Mouse (Mus musculus) thymus, adult 2 months (tissue): ENCODE measurements at regions not wholly inside any gene's neighbourhood (a gene's known extent, or its start where the extent isn't known, plus 50 kb on each side); places are given as distances from the start of the nearest gene placed in this dataset.
"Not testable (repeated sequence)": the region's sequence is repeated elsewhere in the genome, so short reads cannot be mapped to it uniquely, and the experiment has no call there.

ENCODE experiments used
- CTCF ChIP-seq: fragments of 200-500 bp; IDR thresholded peaks from 2 replicates; pipeline ENCODE4 v1.5.1; 2012; ENCODE audit warnings: mild to moderate bottlenecking, control low read depth, low read length, moderate library complexity, borderline replicate concordance; ENCODE audit not compliant: control insufficient read depth, poor library complexity, insufficient read depth; ENCODE audit errors: extremely low read depth
- POLR2A ChIP-seq: fragments of 200-500 bp; IDR thresholded peaks from 2 replicates; pipeline ENCODE4 v1.6.1; 2012; ENCODE audit warnings: mild to moderate bottlenecking, low read length, control low read depth, moderate library complexity; ENCODE audit not compliant: control insufficient read depth, poor library complexity, insufficient read depth; ENCODE audit errors: extremely low read depth

- not testable (repeated sequence) for TF ChIP-seq POLR2A, CTCF
Observed at GRCm38 (mm10) chr5:109851225-109851624, 72.0 kb upstream of the Gm15446 start.
